Mouse (Mus musculus): ENCODE measurements at regions not wholly inside any gene's neighbourhood (a gene's known extent, or its start where the extent isn't known, plus 50 kb on each side); places are given as distances from the start of the nearest gene placed in this dataset.
"Not testable (repeated sequence)": the region's sequence is repeated elsewhere in the genome, so short reads cannot be mapped to it uniquely, and the experiment has no call there.

- DNase-seq (ENCODE audit: low spot score): no peak
These were observed 176.5 kb downstream of the Tmx1 start for GRCm38 (mm10) chr12:70629371-70629770.

- no peak for DNase-seq (ENCODE audit: low spot score)
These were observed 178.4 kb downstream of the Tmx1 start for GRCm38 (mm10) chr12:70631281-70631680.

- DNase-seq (ENCODE audit: low spot score): no peak
These were observed 180.3 kb downstream of the Tmx1 start for GRCm38 (mm10) chr12:70633194-70633593.

- no peak for DNase-seq (ENCODE audit: low spot score)
These were observed 180.9 kb downstream of the Tmx1 start for GRCm38 (mm10) chr12:70633622-70634365.

GRCm38 (mm10) chr12:70635997-70636396 is 183.1 kb downstream of the Tmx1 start:
- no peak for DNase-seq (ENCODE audit: low spot score)

- DNase-seq (ENCODE audit: low spot score): no peak
These were observed 185.1 kb upstream of the Frmd6 start for GRCm38 (mm10) chr12:70640186-70640585.

GRCm38 (mm10) chr12:70644910-70645309 is 180.4 kb upstream of the Frmd6 start:
- DNase-seq (ENCODE audit: low spot score): no peak

- no peak for DNase-seq (ENCODE audit: low spot score)
These were observed 179.9 kb upstream of the Frmd6 start for GRCm38 (mm10) chr12:70645407-70645806.

- DNase-seq (ENCODE audit: low spot score): no peak
These were observed 177.8 kb upstream of the Frmd6 start for GRCm38 (mm10) chr12:70647516-70647915.

GRCm38 (mm10) chr12:70648179-70648811 is 177.0 kb upstream of the Frmd6 start:
- DNase-seq (ENCODE audit: low spot score): no peak

- DNase-seq (ENCODE audit: low spot score): no peak
These were observed 176.5 kb upstream of the Frmd6 start for GRCm38 (mm10) chr12:70648812-70649188.

- DNase-seq (ENCODE audit: low spot score): no peak
These were observed 175.6 kb upstream of the Frmd6 start for GRCm38 (mm10) chr12:70649691-70650090.

GRCm38 (mm10) chr12:70650470-70650869 is 174.8 kb upstream of the Frmd6 start:
- no peak for DNase-seq (ENCODE audit: low spot score)

- no peak for DNase-seq (ENCODE audit: low spot score)
These were observed 172.6 kb upstream of the Frmd6 start for GRCm38 (mm10) chr12:70652751-70653150.

- no peak for DNase-seq (ENCODE audit: low spot score)
These were observed 171.3 kb upstream of the Frmd6 start for GRCm38 (mm10) chr12:70653971-70654370.

- peak; percentile 62 for DNase-seq (ENCODE audit: low spot score)
These were observed 170.8 kb upstream of the Frmd6 start for GRCm38 (mm10) chr12:70654546-70654945.

- DNase-seq (ENCODE audit: low spot score): no peak
These were observed 169.9 kb upstream of the Frmd6 start for GRCm38 (mm10) chr12:70655411-70655811.

GRCm38 (mm10) chr12:70655900-70656544 is 169.3 kb upstream of the Frmd6 start:
- DNase-seq (ENCODE audit: low spot score): no peak

- no peak for DNase-seq (ENCODE audit: low spot score)
These were observed 168.4 kb upstream of the Frmd6 start for GRCm38 (mm10) chr12:70656805-70657492.

- DNase-seq (ENCODE audit: low spot score): no peak
These were observed 167.9 kb upstream of the Frmd6 start for GRCm38 (mm10) chr12:70657493-70657810.

- DNase-seq (ENCODE audit: low spot score): no peak
These were observed 167.2 kb upstream of the Frmd6 start for GRCm38 (mm10) chr12:70658106-70658505.

GRCm38 (mm10) chr12:70660388-70660787 is 164.9 kb upstream of the Frmd6 start:
- no peak for DNase-seq (ENCODE audit: low spot score)

- not testable (repeated sequence) for DNase-seq (ENCODE audit: low spot score)
These were observed 157.2 kb upstream of the Frmd6 start for GRCm38 (mm10) chr12:70668158-70668557.

Data from ovary, postnatal 14 days (tissue).